Mouse (Mus musculus) ES-Bruce4 (cell line): ENCODE results near the gene Srsf10.

Source experiments
- CTCF ChIP-seq: IDR thresholded peaks from one replicate; pipeline ENCODE4 v1.8.1; 2011; ENCODE audit warnings: low read depth, low read length
- EP300 ChIP-seq: IDR thresholded peaks from 2 replicates; pipeline ENCODE4 v1.6.1; 2011; ENCODE audit warnings: low read depth, low read length; ENCODE audit not compliant: insufficient read depth
- POLR2A ChIP-seq: IDR thresholded peaks from one replicate; pipeline ENCODE4 v1.8.1; 2011; ENCODE audit warnings: low read length; ENCODE audit not compliant: insufficient read depth

DNA sequence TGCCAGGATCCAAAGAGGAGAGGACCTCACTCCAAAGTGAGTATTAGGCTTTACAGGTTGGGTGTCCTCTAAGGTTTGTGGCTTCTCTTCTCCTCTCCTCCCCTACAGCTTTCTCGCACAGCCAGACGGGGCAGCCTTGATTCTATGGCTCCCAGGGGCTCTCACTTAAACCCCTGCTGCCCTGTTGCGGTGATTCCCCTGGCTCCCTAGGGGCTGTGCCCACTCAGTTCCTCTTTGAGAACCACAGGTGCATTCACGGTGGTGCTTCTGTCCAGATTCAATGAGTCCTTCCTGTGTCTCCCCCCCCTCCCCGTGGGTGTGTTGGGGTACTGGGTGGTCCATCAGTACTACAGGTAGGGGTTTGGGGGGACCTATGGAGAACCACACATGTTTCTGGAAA, 44.5 kb downstream of the Srsf10 start:
- no peak for TF ChIP-seq CTCF
- TF ChIP-seq EP300: no peak
- no peak for TF ChIP-seq POLR2A
